Mouse (Mus musculus) limb, embryonic 11.5 days (tissue): ENCODE results near the gene Wdr47. TPM values are rescaled to one million over a fixed set of nuclear protein-coding genes. Genes with fewer than 3 reads are reported as not detected.

Experiments used
- ATAC-seq: fragments of 200-750 bp; cut with Nextera tagmentation; 2 replicates; pipeline ENCODE4 v1.8.0; 2017; ENCODE audit warnings: low read depth; ENCODE audit not compliant: insufficient number of reproducible peaks, low FRiP score, low TSS enrichment
- DNase-seq: peaks from one replicate; pipeline ENCODE4 v3.0.0-alpha.2; 2015; ENCODE audit warnings: low spot score
- H3K27ac ChIP-seq: fragments of 300-500 bp; sonication (generic); replicated peaks from 2 replicates; pipeline ENCODE4 v1.5.1; 2014; ENCODE audit warnings: low read depth, mild to moderate bottlenecking, low read length
- H3K27me3 ChIP-seq: fragments of 300-500 bp; sonication (generic); 2 replicates; pipeline ENCODE4 v1.6.1; 2014; ENCODE audit warnings: mild to moderate bottlenecking, low read length, mixed read lengths; ENCODE audit not compliant: control insufficient read depth, insufficient read depth
- H3K36me3 ChIP-seq: fragments of 300-500 bp; sonication (generic); 2 replicates; pipeline ENCODE4 v1.6.1; 2014; ENCODE audit warnings: mild to moderate bottlenecking, low read length, moderate library complexity, mixed read lengths; ENCODE audit not compliant: control insufficient read depth, insufficient read depth
- H3K4me1 ChIP-seq: fragments of 300-500 bp; sonication (generic); 2 replicates; pipeline ENCODE4 v1.6.1; 2014; ENCODE audit warnings: low read length, mixed read lengths; ENCODE audit not compliant: control insufficient read depth, insufficient read depth
- H3K4me2 ChIP-seq: fragments of 300-500 bp; sonication (generic); 2 replicates; pipeline ENCODE4 v1.6.1; 2014; ENCODE audit warnings: low read depth, mild to moderate bottlenecking, moderate library complexity; ENCODE audit not compliant: severe bottlenecking
- H3K4me3 ChIP-seq: fragments of 300-500 bp; sonication (generic); 2 replicates; pipeline ENCODE4 v1.5.1; 2014; ENCODE audit warnings: low read depth, low read length
- H3K9ac ChIP-seq: fragments of 300-500 bp; sonication (generic); 2 replicates; pipeline ENCODE4 v1.6.1; 2014; ENCODE audit warnings: mild to moderate bottlenecking, low read length
- H3K9me3 ChIP-seq: fragments of 300-500 bp; sonication (generic); 2 replicates; pipeline ENCODE4 v1.6.1; 2016; ENCODE audit warnings: low read length; ENCODE audit not compliant: control insufficient read depth
- WGBS: fragments of 180-500 bp; shearing (Covaris S2); extraction: QIAGEN DNeasy Blood & Tissue Kit; methylation state at CpG from one replicate; pipeline ENCODE4 v1.1.7; 2014; 5-methylcytosine and 5-hydroxymethylcytosine counted together
- polyA plus RNA-seq: library from polyadenylated mRNA; unstranded; fragments of >200 nt; fragmentation: Nextera tagmentation; extraction: Ambion mirVana; gene quantifications from 2 replicates; pipeline ENCODE4 v1.2.1, GENCODE M21; 2014

The Wdr47 gene
- 8.3 and 9.3 TPM in 2 replicates for polyA plus RNA-seq

DNA sequence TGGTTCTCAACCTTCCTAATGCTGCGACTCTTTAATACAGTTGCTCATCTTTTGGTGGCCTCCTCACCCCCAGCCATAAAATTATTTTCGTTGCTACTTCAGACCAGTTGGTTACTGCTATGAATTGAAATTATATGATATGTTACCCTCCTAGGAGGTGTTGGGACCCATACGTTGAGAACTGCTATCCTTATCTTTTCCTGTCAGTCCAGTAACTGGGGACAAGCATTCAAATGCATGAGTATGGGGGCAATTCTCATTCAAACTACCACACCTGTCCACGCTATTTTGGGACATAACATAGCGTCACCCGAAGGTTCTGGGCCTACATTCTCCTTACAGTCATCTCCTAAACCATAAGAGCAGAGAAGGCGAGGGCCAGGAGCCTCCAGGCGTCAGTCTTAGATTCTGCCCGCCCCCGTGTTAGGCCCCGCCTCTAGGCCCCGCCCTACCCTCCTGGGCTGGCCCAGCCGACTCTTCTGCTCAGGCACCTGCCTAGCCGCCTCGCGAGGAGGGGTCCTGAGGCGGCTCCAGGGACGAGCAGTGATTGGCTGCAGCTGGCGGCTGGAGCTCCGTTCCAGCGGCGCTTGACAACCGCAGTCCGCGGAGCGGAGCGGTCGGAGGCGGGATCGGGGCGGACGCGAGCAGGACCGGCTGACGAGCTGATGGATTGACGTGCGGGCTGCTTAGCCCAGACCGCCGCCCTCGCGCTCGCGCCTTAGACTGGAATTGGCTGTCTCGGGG lies at the start of gene Wdr47:
Gene Wdr47, plus strand, starts transcription at position 494 of the 744 bp plus-strand sequence.
- WGBS = 6% methylated on average over 43 of the region's 44 CpGs
- Histone ChIP-seq H3K4me2 (peak within 1 kb of the TSS; percentile 98), H3K4me1 (no peaks in the 10 kb centered on the region), H3K9me3 (no peaks in the 10 kb centered on the region), H3K4me3 (peak within 1 kb of the TSS; percentile 90), H3K27me3 (no peaks in the 10 kb centered on the region), H3K27ac (0 out of 2 replicates have a peak within 1 kb of the TSS, but pooled peaks have one; percentile 42), H3K9ac (peak within 1 kb of the TSS; percentile 63), H3K36me3 (no peaks in the 10 kb centered on the region)
- ATAC-seq (peak; percentile 99), DNase-seq (peak; percentile 98)

DNA sequence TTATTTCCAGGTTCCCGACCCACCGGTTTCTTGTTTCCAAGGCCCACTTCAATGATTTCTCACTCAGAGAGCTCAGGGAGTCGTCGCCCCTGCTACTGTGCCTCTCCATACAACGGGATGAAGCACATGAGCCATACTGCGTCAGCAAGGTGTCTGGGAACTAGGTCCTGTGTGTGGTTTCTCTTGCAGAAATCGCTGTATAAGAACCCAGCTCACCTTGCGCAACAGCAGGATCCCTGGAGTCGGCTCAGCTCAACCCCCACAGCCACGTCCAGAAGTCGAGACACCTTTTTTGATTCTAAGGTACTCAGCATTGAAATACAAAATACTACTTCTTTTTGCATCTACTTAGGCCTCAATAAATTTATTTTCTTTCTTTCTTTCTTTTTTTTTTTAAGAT lies 48.8 kb upstream of the Wdr47 start:
- ATAC-seq (no peak), DNase-seq (no peak)
- no peak overlapping the region for H3K27ac ChIP-seq
- H3K4me2 ChIP-seq = no peak overlapping the region
- H3K9me3 ChIP-seq = no peaks in the 10 kb centered on the region
- no peak overlapping the region for H3K9ac ChIP-seq
- no peaks in the 10 kb centered on the region for H3K27me3 ChIP-seq
- no peaks in the 10 kb centered on the region for H3K36me3 ChIP-seq
- H3K4me1 ChIP-seq = 0 out of 2 replicates have a peak, but pooled peaks cover 2% of the 10 kb centered on the region
- WGBS = 80% methylated on average over 11 of the region's 11 CpGs
- H3K4me3 ChIP-seq = no peak overlapping the region

DNA sequence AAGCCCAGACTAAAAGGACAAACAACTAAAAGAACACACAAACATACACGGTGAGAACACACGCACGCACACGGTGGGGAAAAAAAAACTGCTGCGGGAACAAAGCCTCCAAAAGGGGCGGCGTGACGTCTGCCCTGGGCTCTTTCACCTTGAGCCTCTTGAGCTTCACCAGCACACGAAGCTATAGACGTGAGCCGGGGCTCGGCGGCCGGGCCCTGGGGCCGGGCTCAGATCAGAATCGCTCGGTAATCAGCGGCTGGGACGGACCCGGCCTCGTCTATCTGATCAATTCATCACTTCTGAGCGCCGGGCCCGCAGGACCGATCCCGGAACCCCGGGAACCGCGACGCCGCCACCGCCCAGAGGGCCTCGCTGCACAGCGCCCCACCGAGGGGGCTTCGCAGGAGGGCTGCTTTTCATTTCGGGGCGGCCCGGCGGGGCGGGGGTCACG lies 36.9 kb upstream of the Wdr47 start:
- DNase-seq = no peak
- peak overlapping the region; percentile 96 for H3K9ac ChIP-seq
- peak overlapping the region; percentile 81 for H3K27ac ChIP-seq
- H3K4me2 ChIP-seq = peak overlapping the region; percentile 60
- H3K36me3 ChIP-seq = peaks cover 6% of the 10 kb centered on the region
- peak; percentile 62 for ATAC-seq
- 0 out of 2 replicates have a peak, but pooled peaks cover 2% of the 10 kb centered on the region for H3K4me1 ChIP-seq
- WGBS = under 1% methylated on average over 42 of the region's 42 CpGs
- H3K9me3 ChIP-seq = no peaks in the 10 kb centered on the region
- H3K27me3 ChIP-seq = no peaks in the 10 kb centered on the region
- H3K4me3 ChIP-seq = peak overlapping the region; percentile 89

DNA sequence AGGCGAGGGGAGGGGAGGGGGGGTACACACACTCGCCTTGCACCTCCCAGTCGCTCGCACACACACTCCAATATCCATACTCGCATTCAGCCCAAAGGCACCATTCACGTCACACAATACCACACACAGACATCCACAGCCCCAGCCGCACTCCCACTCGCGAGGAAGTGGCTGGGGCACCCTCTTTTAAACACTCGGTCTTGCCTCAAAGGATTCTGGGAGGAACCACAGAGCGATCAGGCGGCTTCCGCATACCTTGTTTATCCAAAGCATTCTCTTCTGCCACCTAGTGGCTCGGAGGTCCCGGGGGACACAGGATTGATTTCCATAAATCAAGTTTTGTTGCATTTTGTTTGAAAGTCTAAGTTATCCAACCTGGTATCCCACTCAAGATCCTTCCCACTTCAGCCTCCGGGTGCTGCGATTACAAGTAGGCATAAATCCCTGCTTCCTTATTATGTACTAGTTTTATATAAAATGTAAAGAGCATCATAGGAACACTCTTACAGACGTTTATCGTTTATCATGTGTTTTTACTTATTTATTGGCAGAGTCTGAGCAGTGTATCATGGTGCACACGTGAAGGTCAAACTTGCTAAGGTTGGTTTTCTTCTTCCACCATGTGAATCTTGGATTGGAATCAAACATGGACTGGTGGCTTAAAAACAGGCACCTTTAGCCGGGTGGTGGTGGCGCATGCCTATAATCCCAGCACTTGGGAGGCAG lies 36.3 kb upstream of the Wdr47 start:
- Histone ChIP-seq H3K9me3 (no peaks in the 10 kb centered on the region), H3K27ac (peak overlapping the region; percentile 81), H3K36me3 (peaks cover 6% of the 10 kb centered on the region), H3K4me1 (0 out of 2 replicates have a peak, but pooled peaks cover 2% of the 10 kb centered on the region), H3K27me3 (no peaks in the 10 kb centered on the region), H3K4me2 (peak overlapping the region; percentile 60), H3K4me3 (peak overlapping the region; percentile 89), H3K9ac (peak overlapping the region; percentile 96)
- WGBS = 18% methylated on average over 22 of the region's 22 CpGs
- ATAC-seq (peak; percentile 91), DNase-seq (peak; percentile 95)

DNA sequence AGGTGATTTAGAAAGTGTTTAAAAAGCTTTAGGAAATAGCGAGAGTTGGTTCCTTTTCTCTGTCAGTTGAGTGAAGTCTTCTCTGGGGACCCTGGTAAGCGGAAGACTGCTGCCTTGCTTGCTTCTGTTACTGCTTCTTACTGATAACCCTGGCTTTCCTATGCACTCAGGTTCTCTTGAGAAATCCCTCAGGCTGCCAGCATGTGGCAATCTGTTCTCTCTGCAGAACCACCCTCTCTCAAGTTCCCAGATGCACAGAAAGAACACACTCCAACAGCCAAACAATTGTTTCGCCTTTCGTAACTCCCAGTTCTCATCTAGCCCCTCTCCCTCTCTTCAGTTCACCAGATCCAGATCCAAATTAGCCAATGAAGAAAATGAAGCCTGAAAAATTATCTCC lies 33.2 kb upstream of the Wdr47 start:
- no peak overlapping the region for H3K27ac ChIP-seq
- H3K27me3 ChIP-seq = no peaks in the 10 kb centered on the region
- H3K9ac ChIP-seq = no peak overlapping the region
- H3K9me3 ChIP-seq = no peaks in the 10 kb centered on the region
- peaks cover 6% of the 10 kb centered on the region for H3K36me3 ChIP-seq
- no peak for DNase-seq
- no peak for ATAC-seq
- WGBS = 90% methylated on average over 4 of the region's 4 CpGs
- no peak overlapping the region for H3K4me3 ChIP-seq
- H3K4me1 ChIP-seq = 0 out of 2 replicates have a peak, but pooled peaks cover 5% of the 10 kb centered on the region
- H3K4me2 ChIP-seq = no peak overlapping the region

DNA sequence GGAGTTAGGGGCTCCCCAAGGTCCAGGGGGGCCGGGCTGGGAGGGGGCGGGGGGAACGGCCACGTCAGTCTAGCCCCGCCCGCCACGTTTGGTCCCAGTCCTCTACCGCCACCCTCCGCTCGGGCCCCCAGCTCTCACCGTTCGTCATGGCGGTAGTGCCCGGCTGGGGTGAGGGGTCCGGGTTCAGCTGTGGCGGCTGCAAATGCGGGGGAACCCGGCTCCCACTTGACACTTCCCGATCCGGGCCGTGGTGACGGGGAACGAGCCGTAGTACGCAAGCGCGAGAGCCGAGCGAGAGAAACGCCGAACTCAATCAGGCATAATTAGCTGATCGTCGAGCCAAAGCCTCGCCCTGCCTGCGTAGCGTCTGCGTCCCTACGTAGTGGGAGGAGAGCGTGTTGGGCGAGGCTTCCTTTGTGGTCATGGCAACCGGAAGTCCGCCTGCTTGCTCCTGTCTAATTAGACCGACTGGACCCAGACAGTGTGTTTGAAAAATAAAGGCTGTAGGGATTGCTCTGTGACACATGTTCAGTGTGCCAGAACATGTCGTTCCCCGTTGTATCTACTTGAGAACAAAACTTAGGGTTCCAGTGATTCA lies 28.8 kb upstream of the Wdr47 start, which contains the start of gene Tmem167b:
Gene Tmem167b, minus strand, starts transcription at position 334 of the 598 bp plus-strand sequence.
- Histone ChIP-seq H3K27me3 (no peaks in the 10 kb centered on the region), H3K27ac (peak within 1 kb of the TSS; percentile 22), H3K9me3 (no peaks in the 10 kb centered on the region), H3K9ac (peak within 1 kb of the TSS; percentile 69), H3K4me1 (0 out of 2 replicates have a peak, but pooled peaks cover 3% of the 10 kb centered on the region), H3K36me3 (peaks cover 6% of the 10 kb centered on the region), H3K4me2 (peak within 1 kb of the TSS; percentile 63), H3K4me3 (peak within 1 kb of the TSS; percentile 83)
- ATAC-seq (peak; percentile 96), DNase-seq (peak; percentile 96)
- WGBS = under 1% methylated on average over 45 of the region's 45 CpGs

DNA sequence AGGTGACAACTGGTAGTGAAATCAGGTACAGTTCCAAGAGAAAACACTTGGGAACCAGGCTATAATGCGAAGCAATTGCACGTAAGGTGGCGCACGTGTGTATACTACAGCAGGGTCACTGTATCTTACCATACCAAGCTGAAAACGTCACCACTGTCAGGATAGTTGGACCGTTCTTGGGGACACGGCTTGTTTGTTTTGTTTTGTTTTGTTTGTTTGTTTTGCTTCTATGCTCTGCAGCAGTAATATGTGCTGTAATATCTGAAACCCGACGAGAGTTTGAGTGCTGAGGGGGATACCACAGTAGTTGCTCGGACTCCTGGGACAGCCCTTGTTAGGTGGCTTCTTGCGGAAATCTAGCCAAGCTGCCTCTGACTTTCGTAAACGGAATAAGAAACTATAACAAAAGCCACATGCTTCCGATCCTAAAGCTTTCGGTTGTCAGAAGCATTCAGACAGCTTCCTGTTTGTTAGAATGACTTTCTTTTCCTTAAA lies 28.3 kb upstream of the Wdr47 start:
- 12% methylated on average over 15 of the region's 15 CpGs for WGBS
- no peaks in the 10 kb centered on the region for H3K27me3 ChIP-seq
- peak overlapping the region; percentile 2; the same call in 1 of the 2 replicates for H3K9ac ChIP-seq
- DNase-seq = no peak
- peaks cover 6% of the 10 kb centered on the region for H3K36me3 ChIP-seq
- peak; percentile 67 for ATAC-seq
- H3K27ac ChIP-seq = peak overlapping the region; percentile 9; the same call in 1 of the 2 replicates
- H3K4me2 ChIP-seq = peak overlapping the region; percentile 63
- H3K4me3 ChIP-seq = peak overlapping the region; percentile 83
- H3K9me3 ChIP-seq = no peaks in the 10 kb centered on the region
- H3K4me1 ChIP-seq = 0 out of 2 replicates have a peak, but pooled peaks cover 3% of the 10 kb centered on the region
